1 mouse cellular context compared by ENCODE assay signal in genomic region chr8:111992013-111992702, GRCm38 (mm10).
TF ChIP-seq lines count a peak whose summit lies in the region.

Gene Adat1, minus strand, starts transcription at chr8:111992302.

TF ChIP-seq in CH12.LX, 34 proteins besides CTCF, POLR2A, EP300 and RAD21 (continued from another document):
- no peak for TF ChIP-seq JUN (IDR thresholded peaks at IDR 0.05; ENCODE audit: insufficient read depth, low read depth, low read length)
- peak; percentile 44; the same call in 1 of the 2 replicates for TF ChIP-seq MEF2A (IDR thresholded peaks at IDR 0.05; ENCODE audit: borderline replicate concordance, low read depth, low read length)
- peak; percentile 97 for TF ChIP-seq MAX (IDR thresholded peaks at IDR 0.05; ENCODE audit: low read length)
- TF ChIP-seq TBP (conservative IDR thresholded peaks at IDR 0.05; ENCODE audit: low read depth, low read length): peak; percentile 68; the same call in 1 of the 2 replicates
- TF ChIP-seq SMC3 (IDR thresholded peaks at IDR 0.05; ENCODE audit: low read depth, low read length): no peak
- peak; percentile 73; the same call in 1 of the 2 replicates for TF ChIP-seq GABPA (IDR thresholded peaks at IDR 0.05; ENCODE audit: insufficient replicate concordance, low read depth, low read length)
- peak; percentile 55 for TF ChIP-seq IRF4 (IDR thresholded peaks at IDR 0.05; ENCODE audit: low read depth, low read length)
- TF ChIP-seq MYC (IDR thresholded peaks at IDR 0.05; ENCODE audit: low read depth, low read length): peak; percentile 96
- TF ChIP-seq USF2 (conservative IDR thresholded peaks at IDR 0.05; ENCODE audit: low read depth, low read length): no peak
- no peak for TF ChIP-seq ZKSCAN1 (IDR thresholded peaks at IDR 0.05; ENCODE audit: borderline replicate concordance, low read depth, low read length)
- TF ChIP-seq E2F4 (IDR thresholded peaks at IDR 0.05; ENCODE audit: insufficient replicate concordance, low read depth, low read length): 0 out of 2 replicates have a peak, but pooled peaks have one; percentile 59
- TF ChIP-seq NRF1 (IDR thresholded peaks at IDR 0.05; ENCODE audit: low read depth, low read length): peak; percentile 62
- peak; percentile 74 for TF ChIP-seq CHD2 (IDR thresholded peaks at IDR 0.05; ENCODE audit: low read length)
- TF ChIP-seq HCFC1 (IDR thresholded peaks at IDR 0.05; ENCODE audit: low read depth, low read length): peak; percentile 98
- TF ChIP-seq MXI1 (IDR thresholded peaks at IDR 0.05; ENCODE audit: low read depth, low read length): peak; percentile 98
- 0 out of 2 replicates have a peak, but pooled peaks have one; percentile 26 for TF ChIP-seq RCOR1 (conservative IDR thresholded peaks at IDR 0.05; ENCODE audit: low read depth, low read length)
